Comparison of ENCODE assay signal across 15 mouse cellular contexts in the genomic region with DNA sequence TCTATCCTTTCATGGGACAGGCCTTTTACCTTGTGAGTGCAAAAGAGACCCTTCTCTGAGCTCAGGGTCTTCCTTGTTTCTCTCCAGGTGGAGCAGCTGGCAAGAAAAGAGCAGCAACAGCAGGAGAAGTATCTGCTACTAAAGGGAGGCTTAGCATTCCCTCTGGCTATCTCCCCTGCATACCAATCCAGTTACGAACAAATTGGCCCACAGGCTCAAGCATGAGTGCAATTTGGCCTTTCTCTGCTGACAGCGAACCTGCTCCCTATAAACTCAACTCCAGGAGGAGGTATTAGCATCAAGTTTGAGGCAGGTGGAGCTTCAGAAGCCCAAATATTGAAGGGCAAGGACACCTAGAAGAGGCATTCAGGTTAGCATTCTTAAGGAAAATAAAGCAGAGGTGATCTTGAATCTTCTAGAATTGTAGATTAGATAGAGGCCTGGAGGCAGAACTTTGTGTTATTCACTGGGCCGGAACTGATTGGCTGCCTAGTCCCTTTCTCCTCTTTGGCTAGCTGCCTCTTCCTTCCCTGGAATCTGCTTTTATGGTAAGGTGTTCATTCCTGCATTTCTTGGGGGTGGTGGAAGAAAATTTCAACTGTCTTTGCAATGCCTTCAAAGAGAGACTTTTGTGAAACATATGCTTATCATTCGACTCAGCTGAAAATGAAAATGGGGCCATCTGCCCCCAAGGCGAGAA.
DNase-seq lines count a peak whose midpoint lies in the region; ATAC-seq and TF ChIP-seq lines count a peak whose summit lies in the region.
"Had no signal": no experiment of that assay in that cellular context is flagged by ENCODE, and none has a peak within 500 bp of the region (broad histone marks: within the 10 kb centered on the region; RNA-seq: fewer than 3 reads in every experiment).

No protein-coding gene starts in this region.

- no peaks in the 10 kb centered on the region for H3K27me3 ChIP-seq in lung, postnatal 0 days (replicated peaks; ENCODE audit: insufficient read depth, low read length)
- no peaks in the 10 kb centered on the region for H3K27me3 ChIP-seq in heart, postnatal 0 days (ENCODE audit: control insufficient read depth, insufficient read depth, low read length)
- no peaks in the 10 kb centered on the region for H3K27me3 ChIP-seq in thymus, adult 2 months (ENCODE audit: control insufficient read depth, insufficient read depth, low read length)
- H3K27me3 ChIP-seq: CH12.LX; hindbrain, embryonic 15.5 days; lung, embryonic 15.5 days; stomach, embryonic 15.5 days had no signal

- no peaks in the 10 kb centered on the region for H3K9me3 ChIP-seq in lung, postnatal 0 days (ENCODE audit: low read length)
- no peaks in the 10 kb centered on the region for H3K9me3 ChIP-seq in heart, postnatal 0 days (replicated peaks; ENCODE audit: control insufficient read depth, low read length)
- H3K9me3 ChIP-seq: hindbrain, embryonic 15.5 days; lung, embryonic 15.5 days; stomach, embryonic 15.5 days had no signal

- no peaks in the 10 kb centered on the region for H3K4me1 ChIP-seq in lung, postnatal 0 days (ENCODE audit: insufficient read depth, low read depth, low read length)
- H3K4me1 ChIP-seq in heart, postnatal 0 days (ENCODE audit: control insufficient read depth, insufficient read depth), result peaks cover 17% of the 10 kb centered on the region; the same call in 1 of the 2 replicates
- no peaks in the 10 kb centered on the region for H3K4me1 ChIP-seq in thymus, adult 2 months (replicated peaks; ENCODE audit: control insufficient read depth, insufficient read depth, low read length)
- H3K4me1 ChIP-seq: hindbrain, embryonic 15.5 days; lung, embryonic 15.5 days; stomach, embryonic 15.5 days had no signal

- no peak overlapping the region for H3K4me2 ChIP-seq in lung, postnatal 0 days (replicated peaks; ENCODE audit: low read depth, low read length)
- H3K4me2 ChIP-seq in heart, postnatal 0 days (ENCODE audit: low read depth, low read length), result no peak overlapping the region; the same call in 1 of the 2 replicates
- H3K4me2 ChIP-seq: hindbrain, embryonic 15.5 days; lung, embryonic 15.5 days; stomach, embryonic 15.5 days had no signal

- no peak overlapping the region for H3K4me3 ChIP-seq in lung, postnatal 0 days (ENCODE audit: low read depth, low read length)
- H3K4me3 ChIP-seq in heart, postnatal 0 days (ENCODE audit: low read depth, low read length), result no peak overlapping the region
- H3K4me3 ChIP-seq in thymus, adult 2 months (ENCODE audit: control insufficient read depth, insufficient read depth, low read length), result no peak overlapping the region
- H3K4me3 ChIP-seq: hindbrain, embryonic 15.5 days; lung, embryonic 15.5 days; stomach, embryonic 15.5 days had no signal

- no peak overlapping the region for H3K9ac ChIP-seq in lung, postnatal 0 days (replicated peaks; ENCODE audit: low read depth)
- H3K9ac ChIP-seq in heart, postnatal 0 days (replicated peaks; ENCODE audit: low read depth, low read length), result no peak overlapping the region
- H3K9ac ChIP-seq: hindbrain, embryonic 15.5 days; lung, embryonic 15.5 days; stomach, embryonic 15.5 days had no signal

- no peak for TF ChIP-seq EP300 in lung, postnatal 0 days (IDR thresholded peaks at IDR 0.05)
- no peak for TF ChIP-seq EP300 in heart, postnatal 0 days (IDR thresholded peaks at IDR 0.05; ENCODE audit: low read depth)

- H3K27ac ChIP-seq in lung, postnatal 0 days (ENCODE audit: low read length), result no peak overlapping the region
- peak overlapping the region; percentile 75 for H3K27ac ChIP-seq in heart, postnatal 0 days (ENCODE audit: low read depth)
- no peak overlapping the region for H3K27ac ChIP-seq in thymus, adult 2 months (ENCODE audit: control insufficient read depth, insufficient read depth, low read length)
- H3K27ac ChIP-seq: hindbrain, embryonic 15.5 days; lung, embryonic 15.5 days; stomach, embryonic 15.5 days had no signal

- no peaks in the 10 kb centered on the region for H3K36me3 ChIP-seq in lung, postnatal 0 days (ENCODE audit: insufficient read depth, low read length)
- no peaks in the 10 kb centered on the region for H3K36me3 ChIP-seq in heart, postnatal 0 days (replicated peaks; ENCODE audit: control insufficient read depth, insufficient read depth, low read length)
- H3K36me3 ChIP-seq in thymus, adult 2 months (ENCODE audit: control insufficient read depth, insufficient read depth, low read length), result no peaks in the 10 kb centered on the region
- H3K36me3 ChIP-seq: hindbrain, embryonic 15.5 days; lung, embryonic 15.5 days; stomach, embryonic 15.5 days had no signal

- TF ChIP-seq POLR2A in thymus, adult 2 months (IDR thresholded peaks at IDR 0.05; ENCODE audit: control insufficient read depth, extremely low read depth, insufficient read depth, low read length, poor library complexity), result no peak

- 71% methylated on average over 5 of the region's 5 CpGs for WGBS in lung, postnatal 0 days
- 37% methylated on average over 5 of the region's 5 CpGs for WGBS in heart, postnatal 0 days
- 92% methylated on average over 5 of the region's 5 CpGs for WGBS in thymus, adult 2 months

- TF ChIP-seq CTCF in lung, postnatal 0 days (IDR thresholded peaks at IDR 0.05), result no peak
- TF ChIP-seq CTCF in heart, postnatal 0 days (IDR thresholded peaks at IDR 0.05; ENCODE audit: low read depth), result no peak
- TF ChIP-seq CTCF in thymus, adult 2 months (IDR thresholded peaks at IDR 0.05; ENCODE audit: borderline replicate concordance, control insufficient read depth, extremely low read depth, insufficient read depth, low read length, poor library complexity), result no peak

- peak; percentile 17 to 27 for DNase-seq in lung, adult 18-20 months
- no peak for DNase-seq in lung, postnatal 0 days (ENCODE audit: low spot score)
- peak; percentile 65 to 75 for DNase-seq in heart, adult 18-20 months
- peak; percentile 69 for DNase-seq in heart, postnatal 0 days (ENCODE audit: low spot score)
- DNase-seq in lung, postnatal 36 days, result peak; percentile 38
- no peak for DNase-seq in cerebellum, postnatal 14 days
- no peak for DNase-seq in thymus, adult 2 months
- DNase-seq: adrenal gland, postnatal 36 days; right cerebral cortex, postnatal 4 days; thymus, postnatal 4 days had no signal

- no peak for ATAC-seq in lung, postnatal 0 days
- peak; percentile 88 for ATAC-seq in heart, postnatal 0 days (ENCODE audit: insufficient read depth, low read depth)
- no peak for ATAC-seq in frontal cortex, adult (ENCODE audit: low TSS enrichment)

Comparison
In these comparisons a context has a peak if more than half of its experiments do, and no peak if none do; other contexts are left out.
1. DNase-seq: peak in lung, adult 18-20 months (2 of 2), heart, adult 18-20 months (2 of 2), heart, postnatal 0 days (single experiment) and lung, postnatal 36 days (single experiment); none in lung, postnatal 0 days (single experiment), cerebellum, postnatal 14 days (0 of 2) and thymus, adult 2 months (single experiment).